ENCODE assay signal across 8 mouse cellular contexts in genomic region chr19:5050047-5050905, GRCm38 (mm10). TPM values are rescaled to one million over a fixed set of nuclear protein-coding genes. Genes with fewer than 3 reads are reported as not detected.
DNase-seq lines count a peak whose midpoint lies in the region; ATAC-seq and TF ChIP-seq lines count a peak whose summit lies in the region.

Rin1 (plus strand) TSS chr19:5050481.

- WGBS in embryonic facial prominence, embryonic 12.5 days: 12% methylated on average over 14 of the region's 14 CpGs
- 25% methylated on average over 14 of the region's 14 CpGs for WGBS in liver, embryonic 16.5 days (ENCODE audit: insufficient replicate concordance)

- TF ChIP-seq POLR2A in testis, adult 2 months (IDR thresholded peaks at IDR 0.05; ENCODE audit: control insufficient read depth, low read depth, low read length): peak; percentile 51; the same call in 1 of the 2 replicates

- no peak for ATAC-seq in embryonic facial prominence, embryonic 12.5 days (ENCODE audit: insufficient number of reproducible peaks, insufficient read depth, low FRiP score, low TSS enrichment)
- ATAC-seq in liver, embryonic 16.5 days (ENCODE audit: low read depth): peak; percentile 10; the same call in 1 of the 2 replicates

- no peaks in the 10 kb centered on the region for H3K9me3 ChIP-seq in embryonic facial prominence, embryonic 12.5 days
- no peaks in the 10 kb centered on the region for H3K9me3 ChIP-seq in liver, embryonic 16.5 days (replicated peaks; ENCODE audit: control insufficient read depth, low read length)

- peak; percentile 7; the same call in 1 of the 2 replicates for TF ChIP-seq CTCF in testis, adult 2 months (IDR thresholded peaks at IDR 0.05; ENCODE audit: control insufficient read depth, insufficient read depth, insufficient replicate concordance, low read depth, low read length)

- H3K4me1 ChIP-seq in testis, adult 2 months (ENCODE audit: control insufficient read depth, insufficient read depth, low read length): peaks cover 6% of the 10 kb centered on the region
- peaks cover 29% of the 10 kb centered on the region for H3K4me1 ChIP-seq in embryonic facial prominence, embryonic 12.5 days
- no peaks in the 10 kb centered on the region for H3K4me1 ChIP-seq in liver, embryonic 16.5 days (ENCODE audit: control insufficient read depth, low read depth, low read length)

- no peak within 1 kb of the TSS for H3K9ac ChIP-seq in embryonic facial prominence, embryonic 12.5 days
- H3K9ac ChIP-seq in liver, embryonic 16.5 days (ENCODE audit: low read depth, low read length): no peak within 1 kb of the TSS

- peak within 1 kb of the TSS; percentile 57 for H3K4me3 ChIP-seq in testis, adult 2 months (ENCODE audit: control insufficient read depth, low read depth, low read length)
- peak within 1 kb of the TSS; percentile 13; the same call in 1 of the 2 replicates for H3K4me3 ChIP-seq in embryonic facial prominence, embryonic 12.5 days
- H3K4me3 ChIP-seq in liver, embryonic 16.5 days (ENCODE audit: low read depth, low read length): no peak within 1 kb of the TSS

- no peak within 1 kb of the TSS for H3K27ac ChIP-seq in testis, adult 2 months (ENCODE audit: control insufficient read depth, insufficient read depth, low read depth, low read length)
- H3K27ac ChIP-seq in embryonic facial prominence, embryonic 12.5 days: 0 out of 2 replicates have a peak within 1 kb of the TSS, but pooled peaks have one; percentile 25
- H3K27ac ChIP-seq in liver, embryonic 16.5 days (ENCODE audit: low read length): no peak within 1 kb of the TSS

- H3K4me2 ChIP-seq in embryonic facial prominence, embryonic 12.5 days (replicated peaks): peak within 1 kb of the TSS; percentile 38
- no peak within 1 kb of the TSS for H3K4me2 ChIP-seq in liver, embryonic 16.5 days (ENCODE audit: low read depth, low read length)

- no peaks in the 10 kb centered on the region; the same call in 1 of the 2 replicates for H3K36me3 ChIP-seq in testis, adult 2 months (ENCODE audit: control insufficient read depth, insufficient read depth, low read length)
- H3K36me3 ChIP-seq in embryonic facial prominence, embryonic 12.5 days: peaks cover 34% of the 10 kb centered on the region
- H3K36me3 ChIP-seq in liver, embryonic 16.5 days (ENCODE audit: control insufficient read depth, insufficient read depth): peaks cover 7% of the 10 kb centered on the region

- intact Hi-C loops in heart, postnatal 10 days (cut with DNase I): no loop called here

- no peak for DNase-seq in testis, postnatal 10 days (ENCODE audit: low spot score)
- DNase-seq in heart, postnatal 10 days: peak; percentile 52 to 65
- DNase-seq in kidney, postnatal 36 days: peak; percentile 59 to 62
- peak; percentile 62 for DNase-seq in retina, embryonic 14.5 days (ENCODE audit: low spot score)
- DNase-seq in ovary, postnatal 10 days (ENCODE audit: low spot score): no peak

- no peaks in the 10 kb centered on the region for H3K27me3 ChIP-seq in testis, adult 2 months (ENCODE audit: control insufficient read depth, insufficient read depth, low read length)
- H3K27me3 ChIP-seq in embryonic facial prominence, embryonic 12.5 days: peaks cover 47% of the 10 kb centered on the region
- peaks cover 33% of the 10 kb centered on the region for H3K27me3 ChIP-seq in liver, embryonic 16.5 days (ENCODE audit: control insufficient read depth, insufficient read depth, low read depth, low read length)

RNA-seq across cellular contexts. Expression of gene Rin1, which starts in this region (rescaled TPM):
- polyA plus RNA-seq in testis, adult 2 months (2012; rRNA removed): 27.1 and 27.5 TPM in 2 replicates
- 1.8 and 2.4 TPM in 2 replicates for polyA plus RNA-seq in embryonic facial prominence, embryonic 12.5 days (2016; fragmentation: Nextera tagmentation; extraction: Ambion mirVana)
- total RNA-seq in heart, postnatal 10 days (2021): 1 to 10 TPM; 2.1 to 2.4 TPM
- 0.13 and 0.35 TPM in 2 replicates for polyA plus RNA-seq in liver, embryonic 16.5 days (2015; fragmentation: Nextera tagmentation; extraction: Ambion mirVana)

Comparison
In these comparisons a context has a peak if more than half of its experiments do, and no peak if none do; other contexts are left out.
1. Peak in ATAC-seq in liver, embryonic 16.5 days; RNA of the gene not detected or under 1 TPM.
2. DNase-seq: peak in heart, postnatal 10 days (2 of 2), kidney, postnatal 36 days (2 of 2) and retina, embryonic 14.5 days (single experiment); none in testis, postnatal 10 days (single experiment) and ovary, postnatal 10 days (single experiment).